Mouse (Mus musculus): ENCODE measurements around the gene Shprh.
"Not testable (repeated sequence)": the region's sequence is repeated elsewhere in the genome, so short reads cannot be mapped to it uniquely, and the experiment has no call there.

Shprh gene

GRCm38 (mm10) chr10:11248210-11248609 is 99.0 kb downstream of the Shprh start:
- DNase-seq (ENCODE audit: low spot score), result no peak

GRCm38 (mm10) chr10:11250247-11250997 is 101.2 kb downstream of the Shprh start:
- no peak for DNase-seq (ENCODE audit: low spot score)

GRCm38 (mm10) chr10:11253581-11253980 is 104.4 kb downstream of the Shprh start:
- not testable (repeated sequence) for DNase-seq (ENCODE audit: low spot score)

- no peak for DNase-seq (ENCODE audit: low spot score)
These were observed 110.9 kb downstream of the Shprh start for GRCm38 (mm10) chr10:11260119-11260518.

GRCm38 (mm10) chr10:11262292-11262691 is 113.1 kb downstream of the Shprh start:
- DNase-seq (ENCODE audit: low spot score), result not testable (repeated sequence)

GRCm38 (mm10) chr10:11263795-11264194 is 114.6 kb downstream of the Shprh start:
- DNase-seq (ENCODE audit: low spot score), result not testable (repeated sequence)
